9 mouse cellular contexts compared by ENCODE assay signal in genomic region chr16:77060166-77060565, GRCm38 (mm10). TPM values are rescaled to one million over a fixed set of nuclear protein-coding genes. Genes with fewer than 3 reads are reported as not detected.
DNase-seq lines count a peak whose midpoint lies in the region; ATAC-seq and TF ChIP-seq lines count a peak whose summit lies in the region.
"Had no signal": no experiment of that assay in that cellular context is flagged by ENCODE, and none has a peak within 500 bp of the region (broad histone marks: within the 10 kb centered on the region; RNA-seq: fewer than 3 reads in every experiment).

No protein-coding gene starts in this region.

- TF ChIP-seq CTCF in intestine, postnatal 0 days (IDR thresholded peaks at IDR 0.05; ENCODE audit: low read depth) = no peak

- no peak overlapping the region for H3K4me2 ChIP-seq in intestine, postnatal 0 days (replicated peaks; ENCODE audit: low read depth)
- H3K4me2 ChIP-seq: stomach, embryonic 15.5 days had no signal

- peak; percentile 60 to 74 for DNase-seq in thymus, adult 18-20 months
- no peak for DNase-seq in thymus, postnatal 0 days (ENCODE audit: low spot score)
- peak; percentile 59 for DNase-seq in lung, postnatal 14 days
- DNase-seq in limb, embryonic 10.5 days (ENCODE audit: low spot score) = no peak

- no peaks in the 10 kb centered on the region for H3K9me3 ChIP-seq in limb, embryonic 10.5 days (replicated peaks)
- no peaks in the 10 kb centered on the region for H3K9me3 ChIP-seq in intestine, postnatal 0 days (ENCODE audit: control insufficient read depth)
- H3K9me3 ChIP-seq: midbrain, embryonic 10.5 days; stomach, embryonic 15.5 days had no signal

- H3K4me3 ChIP-seq in limb, embryonic 10.5 days = no peak overlapping the region
- H3K4me3 ChIP-seq in intestine, postnatal 0 days (ENCODE audit: low read depth, low read length) = no peak overlapping the region
- H3K4me3 ChIP-seq: midbrain, embryonic 10.5 days; stomach, embryonic 15.5 days had no signal

- no peak overlapping the region for H3K27ac ChIP-seq in limb, embryonic 10.5 days
- H3K27ac ChIP-seq in intestine, postnatal 0 days (ENCODE audit: low read depth, low read length) = no peak overlapping the region
- H3K27ac ChIP-seq: midbrain, embryonic 10.5 days; stomach, embryonic 15.5 days had no signal

- 91% methylated on average over 8 of the region's 8 CpGs for WGBS in limb, embryonic 10.5 days
- WGBS in intestine, postnatal 0 days = 80% methylated on average over 8 of the region's 8 CpGs

- H3K36me3 ChIP-seq in limb, embryonic 10.5 days = peaks cover 40% of the 10 kb centered on the region
- H3K36me3 ChIP-seq in intestine, postnatal 0 days (ENCODE audit: control insufficient read depth, insufficient read depth) = peaks cover 32% of the 10 kb centered on the region

- no peaks in the 10 kb centered on the region for H3K27me3 ChIP-seq in limb, embryonic 10.5 days (ENCODE audit: low read depth, poor library complexity, severe bottlenecking)
- no peaks in the 10 kb centered on the region for H3K27me3 ChIP-seq in intestine, postnatal 0 days (replicated peaks; ENCODE audit: control insufficient read depth, insufficient read depth, low read length)
- H3K27me3 ChIP-seq: stomach, embryonic 15.5 days had no signal

- 0 out of 2 replicates have a peak, but pooled peaks have one; percentile 40 for ATAC-seq in erythroblast, adult 5-6 weeks (replicated peaks; ENCODE audit: low FRiP score, poor library complexity, severe bottlenecking)
- ATAC-seq in frontal cortex, adult (ENCODE audit: low TSS enrichment) = no peak
- no peak for ATAC-seq in intestine, postnatal 0 days

- H3K4me1 ChIP-seq in limb, embryonic 10.5 days = no peaks in the 10 kb centered on the region
- no peaks in the 10 kb centered on the region for H3K4me1 ChIP-seq in intestine, postnatal 0 days (replicated peaks; ENCODE audit: control insufficient read depth, insufficient read depth, low read length)
- H3K4me1 ChIP-seq: midbrain, embryonic 10.5 days had no signal

- no peak overlapping the region for H3K9ac ChIP-seq in intestine, postnatal 0 days (ENCODE audit: low read depth, low read length)
- H3K9ac ChIP-seq: stomach, embryonic 15.5 days had no signal

RNA-seq across cellular contexts. Expression of gene Usp25, which starts 46.7 kb away (rescaled TPM):
- 34.5 and 41.7 TPM in 2 replicates for polyA plus RNA-seq in thymus, postnatal 0 days (2015; fragmentation: Nextera tagmentation; extraction: Ambion mirVana)
- total RNA-seq in erythroblast, adult 5-6 weeks (2015; ENCODE audit: low replicate concordance) = 232 and 239 TPM in 2 replicates
- total RNA-seq in erythroblast, adult 5-6 weeks (2017; ENCODE audit: low replicate concordance) = 406 and 472 TPM in 2 replicates
- 17.1 and 17.2 TPM in 2 replicates for polyA plus RNA-seq in limb, embryonic 10.5 days (2016; fragmentation: Nextera tagmentation; extraction: Ambion mirVana)
- polyA plus RNA-seq in intestine, postnatal 0 days (2015; fragmentation: Nextera tagmentation; extraction: Ambion mirVana) = 16.4 and 17.9 TPM in 2 replicates

Comparison
In these comparisons a context has a peak if more than half of its experiments do, and no peak if none do; other contexts are left out.
1. DNase-seq: peak in thymus, adult 18-20 months (2 of 2) and lung, postnatal 14 days (single experiment); none in thymus, postnatal 0 days (single experiment) and limb, embryonic 10.5 days (single experiment).